Mouse (Mus musculus): Measurements from ENCODE around the gene Lrrc8a. TPM values are rescaled to one million over a fixed set of nuclear protein-coding genes. Genes with fewer than 3 reads are reported as not detected.
A peak's percentile ranks its signal among the peaks of the same experiment; 100 is the strongest.

Lrrc8a gene
- total RNA-seq, 2 experiments from 2014 or later = 7.9 to 8.3 TPM

DNA sequence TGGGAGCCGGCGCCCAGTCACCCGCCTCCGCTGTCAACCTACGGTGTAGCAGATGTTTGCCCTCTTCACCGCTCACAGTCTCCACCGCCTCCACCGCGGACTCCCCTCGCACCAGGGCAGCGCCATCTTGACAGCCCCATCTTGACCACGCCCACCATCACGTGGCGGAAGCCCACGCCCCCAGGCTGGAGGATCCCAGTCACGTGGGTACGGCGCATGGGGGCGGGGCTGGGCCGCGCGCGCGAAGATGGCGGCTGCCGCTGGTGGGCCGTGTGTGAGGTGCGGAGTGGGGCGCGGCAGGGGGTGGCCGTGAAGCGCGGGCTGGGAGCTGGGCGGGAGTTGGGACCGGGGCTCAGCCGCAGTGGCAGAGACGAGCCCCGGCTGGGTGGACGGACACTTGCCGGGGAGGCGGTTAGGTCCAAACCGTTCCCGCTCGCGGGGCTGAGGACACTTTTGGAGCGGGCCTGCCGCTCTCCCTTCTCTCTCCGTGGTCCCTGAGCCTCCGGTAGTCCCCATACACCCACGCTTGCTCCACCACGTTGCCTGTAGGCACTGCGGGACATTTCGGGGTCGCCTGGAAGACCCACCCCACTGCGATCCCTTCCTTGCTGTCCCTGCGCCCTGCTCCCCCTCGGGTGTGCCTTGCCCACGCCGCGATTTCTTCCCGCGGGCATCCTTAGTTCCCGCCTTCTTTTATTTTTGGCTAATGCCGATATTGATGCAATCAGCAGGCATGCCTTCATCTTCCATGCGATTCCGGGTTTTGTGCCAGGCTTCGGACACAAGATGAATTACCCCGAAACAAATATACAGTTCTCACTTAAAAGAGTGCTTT is 48.9 kb downstream of the Lrrc8a start, which contains the start of the genes Dolk and Nup188:
Dolk (minus strand) TSS at position 143 of the 835 bp plus-strand sequence.
Nup188 (plus strand) TSS at position 206 of the 835 bp plus-strand sequence.
- peak; percentile 88 for ATAC-seq (replicated peaks; ENCODE audit: low FRiP score, poor library complexity, severe bottlenecking)

DNA sequence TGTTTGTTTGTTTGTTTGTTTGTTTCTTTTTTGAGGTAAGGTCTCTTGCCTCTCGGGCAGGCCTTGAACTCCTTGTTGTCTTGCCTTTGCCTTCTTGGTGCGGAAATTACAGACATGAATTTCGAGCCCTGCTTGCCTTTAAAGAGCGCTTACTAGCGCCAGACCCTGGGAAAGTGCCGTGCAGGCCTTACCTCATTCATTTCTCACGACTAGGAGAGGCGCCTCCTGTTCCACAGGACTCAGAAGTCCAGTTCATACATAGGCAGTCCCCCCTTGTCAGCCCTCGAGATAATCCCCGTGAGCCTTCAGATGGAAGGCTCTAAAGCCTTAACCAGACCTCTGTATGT is 49.5 kb downstream of the Lrrc8a start:
- ATAC-seq (replicated peaks; ENCODE audit: low FRiP score, poor library complexity, severe bottlenecking) = no peak

DNA sequence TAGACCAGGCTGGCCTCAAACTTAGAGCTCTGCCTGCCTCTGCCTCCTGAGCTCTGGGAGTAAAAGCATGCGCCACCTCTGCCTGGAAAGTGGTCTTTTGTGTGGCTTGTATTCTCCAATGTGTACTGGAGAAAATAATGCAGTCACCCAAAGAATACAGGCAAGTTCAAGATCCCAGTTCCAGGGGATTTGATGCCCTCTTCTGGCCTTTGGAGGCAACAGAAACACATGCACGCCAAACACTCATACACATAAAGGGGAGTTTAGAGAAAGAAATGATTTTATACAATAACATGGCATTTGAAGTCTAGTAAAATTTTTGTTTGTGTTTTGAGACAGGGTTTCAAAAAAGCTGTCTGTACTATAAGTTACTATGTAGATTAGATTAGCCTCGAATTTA is 62.0 kb downstream of the Lrrc8a start:
- no peak for ATAC-seq (replicated peaks; ENCODE audit: low FRiP score, poor library complexity, severe bottlenecking)

DNA sequence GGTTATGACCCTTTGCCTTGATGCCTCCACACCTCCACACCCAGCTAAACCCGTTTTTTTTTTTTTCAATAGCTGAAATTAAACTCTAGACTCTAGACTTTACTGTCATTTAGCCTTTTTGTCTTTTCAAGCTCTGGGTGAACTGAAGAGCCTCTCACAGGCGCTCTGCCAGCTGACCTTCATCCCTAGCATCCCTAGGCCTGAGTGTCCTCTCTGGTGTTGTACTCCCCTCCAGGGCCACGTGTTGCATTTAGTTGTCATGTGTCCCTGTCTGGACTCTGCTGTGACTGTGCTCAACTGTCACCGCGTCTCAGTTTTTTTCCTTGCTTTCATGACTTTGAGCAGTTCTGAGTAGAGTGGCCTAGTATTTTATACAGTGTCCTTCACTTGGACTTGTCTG is 62.5 kb downstream of the Lrrc8a start:
- 0 out of 2 replicates have a peak, but pooled peaks have one; percentile 44 for ATAC-seq (replicated peaks; ENCODE audit: low FRiP score, poor library complexity, severe bottlenecking)

DNA sequence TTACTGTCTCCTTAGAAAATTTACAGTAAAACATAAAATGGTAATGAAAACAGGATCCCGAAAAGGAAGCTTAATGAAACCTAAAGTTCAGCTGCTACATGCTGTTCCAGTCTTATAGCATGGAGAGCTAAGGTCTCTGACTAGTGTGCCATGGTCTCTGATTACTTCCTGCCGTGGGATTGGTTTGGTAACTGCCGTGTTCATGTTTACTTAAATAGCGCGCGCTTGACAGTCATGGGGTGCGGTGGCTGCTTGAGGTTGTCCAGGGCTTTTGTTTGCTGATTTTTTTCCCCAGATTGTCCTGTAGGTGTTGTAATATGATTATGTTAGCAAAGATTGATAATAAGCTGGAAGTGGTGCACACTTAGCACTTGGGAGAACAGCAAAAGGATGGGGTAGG is 68.6 kb downstream of the Lrrc8a start:
- no peak for ATAC-seq (replicated peaks; ENCODE audit: low FRiP score, poor library complexity, severe bottlenecking)

DNA sequence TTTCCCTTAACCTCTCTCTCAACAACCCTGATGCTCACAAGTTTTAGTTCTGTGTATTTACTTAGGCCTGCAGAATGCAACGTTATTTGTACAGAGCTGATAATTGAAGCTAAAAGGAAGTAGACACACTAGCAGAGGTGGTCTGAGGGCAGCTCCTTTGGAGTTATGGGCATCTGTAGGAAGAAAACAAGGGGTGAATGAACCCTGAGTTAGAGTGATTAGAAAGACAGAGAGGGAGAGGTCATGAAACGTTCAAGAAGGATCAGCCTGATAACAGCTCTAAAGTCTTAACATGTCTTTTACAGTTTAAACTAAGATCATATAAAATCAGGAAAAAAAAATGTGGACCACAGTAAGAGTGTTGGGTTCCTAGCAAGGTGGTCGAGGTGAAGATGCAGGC is 71.8 kb downstream of the Lrrc8a start:
- peak; percentile 75 for ATAC-seq (replicated peaks; ENCODE audit: low FRiP score, poor library complexity, severe bottlenecking)

DNA sequence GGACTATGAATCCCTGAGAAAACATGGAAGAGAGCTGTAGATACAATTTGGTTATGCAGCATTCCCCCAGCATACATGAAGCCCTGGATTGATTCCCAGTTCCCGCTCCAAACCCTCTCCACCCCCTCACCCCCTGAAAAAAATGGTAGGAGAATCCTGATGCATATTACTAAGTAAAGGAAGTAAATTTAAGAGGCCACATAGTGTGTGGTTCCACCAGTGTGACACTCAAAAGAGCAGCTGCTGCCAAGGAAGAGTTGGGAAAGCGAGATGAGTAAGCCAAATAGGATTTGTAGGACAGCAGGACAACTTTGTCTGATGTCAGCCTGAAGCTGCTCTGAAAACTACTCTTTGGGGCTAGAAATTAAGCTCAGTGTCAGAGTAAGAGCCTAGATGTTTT is 74.0 kb downstream of the Lrrc8a start:
- no peak for ATAC-seq (replicated peaks; ENCODE audit: low FRiP score, poor library complexity, severe bottlenecking)

Other genes with a start within 250 kb of the Lrrc8a start
- gene Wdr34, start 188.8 kb upstream of the Lrrc8a start, total RNA-seq (2015; ENCODE audit: low replicate concordance) = 3.5 and 4.6 TPM in 2 replicates
- 0.09 and 0.84 TPM in 2 replicates for gene Wdr34, start 188.8 kb upstream of the Lrrc8a start, total RNA-seq (2017; ENCODE audit: low replicate concordance)
- 50.0 and 56.0 TPM in 2 replicates for gene Set, start 180.3 kb upstream of the Lrrc8a start, total RNA-seq (2015; ENCODE audit: low replicate concordance)
- 143 and 233 TPM in 2 replicates for gene Set, start 180.3 kb upstream of the Lrrc8a start, total RNA-seq (2017; ENCODE audit: low replicate concordance)
- 0.63 and 13.3 TPM in 2 replicates for gene Pkn3, start 160.0 kb upstream of the Lrrc8a start, total RNA-seq (2015; ENCODE audit: low replicate concordance)
- 0.68 and 3.3 TPM in 2 replicates for gene Pkn3, start 160.0 kb upstream of the Lrrc8a start, total RNA-seq (2017; ENCODE audit: low replicate concordance)
- gene Zdhhc12, start 144.1 kb upstream of the Lrrc8a start, total RNA-seq (2015; ENCODE audit: low replicate concordance) = 7.9 TPM in 1 of 2 replicates, not detected in the other
- 0.85 and 2.9 TPM in 2 replicates for gene Zdhhc12, start 144.1 kb upstream of the Lrrc8a start, total RNA-seq (2017; ENCODE audit: low replicate concordance)
- 10.2 and 10.4 TPM in 2 replicates for gene Zer1, start 113.1 kb upstream of the Lrrc8a start, total RNA-seq (2015; ENCODE audit: low replicate concordance)
- gene Zer1, start 113.1 kb upstream of the Lrrc8a start, total RNA-seq (2017; ENCODE audit: low replicate concordance) = 12.8 and 17.0 TPM in 2 replicates
- gene Tbc1d13, start 104.0 kb upstream of the Lrrc8a start, total RNA-seq (2015; ENCODE audit: low replicate concordance) = 20.0 and 20.3 TPM in 2 replicates
- gene Tbc1d13, start 104.0 kb upstream of the Lrrc8a start, total RNA-seq (2017; ENCODE audit: low replicate concordance) = 8.6 and 9.9 TPM in 2 replicates
- 2.7 TPM in 1 of 2 replicates, not detected in the other for gene Endog, start 66.2 kb upstream of the Lrrc8a start, total RNA-seq (2015; ENCODE audit: low replicate concordance)
- gene Endog, start 66.2 kb upstream of the Lrrc8a start, total RNA-seq (2017; ENCODE audit: low replicate concordance) = 2.2 and 3.0 TPM in 2 replicates
- gene Spout1, start 59.3 kb upstream of the Lrrc8a start, total RNA-seq (2015; ENCODE audit: low replicate concordance) = 0.58 and 6.7 TPM in 2 replicates
- gene Spout1, start 59.3 kb upstream of the Lrrc8a start, total RNA-seq (2017; ENCODE audit: low replicate concordance) = 5.2 and 8.7 TPM in 2 replicates
- gene Kyat1, start 31.9 kb upstream of the Lrrc8a start, total RNA-seq (2015; ENCODE audit: low replicate concordance) = 0.42 and 2.9 TPM in 2 replicates
- gene Kyat1, start 31.9 kb upstream of the Lrrc8a start, total RNA-seq (2017; ENCODE audit: low replicate concordance) = 0.84 and 1.8 TPM in 2 replicates
- not detected in 2 replicates for gene Gm28035, start 2.9 kb downstream of the Lrrc8a start, total RNA-seq (2015; ENCODE audit: low replicate concordance)
- gene Gm28035, start 2.9 kb downstream of the Lrrc8a start, total RNA-seq (2017; ENCODE audit: low replicate concordance) = not detected in 2 replicates
- gene Phyhd1, start 28.5 kb downstream of the Lrrc8a start, total RNA-seq (2015; ENCODE audit: low replicate concordance) = 2.7 TPM in 1 of 2 replicates, not detected in the other
- gene Phyhd1, start 28.5 kb downstream of the Lrrc8a start, total RNA-seq (2017; ENCODE audit: low replicate concordance) = 1.3 and 5.6 TPM in 2 replicates
- gene Gm28038, start 43.3 kb downstream of the Lrrc8a start, total RNA-seq (2015; ENCODE audit: low replicate concordance) = not detected in 2 replicates
- gene Gm28038, start 43.3 kb downstream of the Lrrc8a start, total RNA-seq (2017; ENCODE audit: low replicate concordance) = not detected in 2 replicates
- 1.2 and 1.7 TPM in 2 replicates for gene Dolk, start 48.6 kb downstream of the Lrrc8a start, total RNA-seq (2015; ENCODE audit: low replicate concordance)
- 2.8 and 3.0 TPM in 2 replicates for gene Dolk, start 48.6 kb downstream of the Lrrc8a start, total RNA-seq (2017; ENCODE audit: low replicate concordance)
- gene Nup188, start 48.7 kb downstream of the Lrrc8a start, total RNA-seq (2015; ENCODE audit: low replicate concordance) = 14.8 and 22.5 TPM in 2 replicates
- 5.1 and 7.0 TPM in 2 replicates for gene Nup188, start 48.7 kb downstream of the Lrrc8a start, total RNA-seq (2017; ENCODE audit: low replicate concordance)
- 5.2 and 7.3 TPM in 2 replicates for gene Sh3glb2, start 121.6 kb downstream of the Lrrc8a start, total RNA-seq (2015; ENCODE audit: low replicate concordance)
- 7.4 and 9.3 TPM in 2 replicates for gene Sh3glb2, start 121.6 kb downstream of the Lrrc8a start, total RNA-seq (2017; ENCODE audit: low replicate concordance)
- gene Miga2, start 126.5 kb downstream of the Lrrc8a start, total RNA-seq (2015; ENCODE audit: low replicate concordance) = 0.84 and 1.5 TPM in 2 replicates
- 4.7 and 5.8 TPM in 2 replicates for gene Miga2, start 126.5 kb downstream of the Lrrc8a start, total RNA-seq (2017; ENCODE audit: low replicate concordance)
- 2.3 and 3.7 TPM in 2 replicates for gene Dolpp1, start 154.5 kb downstream of the Lrrc8a start, total RNA-seq (2015; ENCODE audit: low replicate concordance)
- gene Dolpp1, start 154.5 kb downstream of the Lrrc8a start, total RNA-seq (2017; ENCODE audit: low replicate concordance) = 5.4 and 9.1 TPM in 2 replicates
- gene Crat, start 178.1 kb downstream of the Lrrc8a start, total RNA-seq (2015; ENCODE audit: low replicate concordance) = 42.0 and 69.4 TPM in 2 replicates
- gene Crat, start 178.1 kb downstream of the Lrrc8a start, total RNA-seq (2017; ENCODE audit: low replicate concordance) = 51.8 and 55.1 TPM in 2 replicates
- gene Ptpa, start 178.3 kb downstream of the Lrrc8a start, total RNA-seq (2015; ENCODE audit: low replicate concordance) = 121 and 149 TPM in 2 replicates
- 118 and 183 TPM in 2 replicates for gene Ptpa, start 178.3 kb downstream of the Lrrc8a start, total RNA-seq (2017; ENCODE audit: low replicate concordance)
- not detected in 2 replicates for gene Ier5l, start 236.5 kb downstream of the Lrrc8a start, total RNA-seq (2015; ENCODE audit: low replicate concordance)
- gene Ier5l, start 236.5 kb downstream of the Lrrc8a start, total RNA-seq (2017; ENCODE audit: low replicate concordance) = not detected in 2 replicates

Data from erythroblast, adult 5-6 weeks (primary cell).